Mouse (Mus musculus): ENCODE measurements around the gene Slc25a25. TPM values are rescaled to one million over a fixed set of nuclear protein-coding genes. Genes with fewer than 3 reads are reported as not detected.

Gene Slc25a25
- polyA plus RNA-seq, 1 experiment from 2014 or later = 13.0 TPM

- H3K4me1 ChIP-seq (replicated peaks) = peaks cover 40% of the 10 kb centered on the region
- 87% methylated on average over 2 of the region's 2 CpGs for WGBS
- no peak for ATAC-seq (ENCODE audit: insufficient number of reproducible peaks, low FRiP score)
These were observed 9.7 kb downstream of the Slc25a25 start for GRCm38 (mm10) chr2:32441550-32441949.

GRCm38 (mm10) chr2:32440632-32441031, 10.6 kb downstream of the Slc25a25 start:
- Histone ChIP-seq H3K4me1 (replicated peaks) (peaks cover 47% of the 10 kb centered on the region), H3K27me3 (replicated peaks) (no peaks in the 10 kb centered on the region), H3K27ac (ENCODE audit: poor library complexity, severe bottlenecking) (no peak overlapping the region), H3K4me2 (no peak overlapping the region), H3K9me3 (replicated peaks) (no peaks in the 10 kb centered on the region), H3K9ac (peak overlapping the region; percentile 2; the same call in 1 of the 2 replicates), H3K4me3 (no peak overlapping the region), H3K36me3 (peaks cover 8% of the 10 kb centered on the region)
- no peak for ATAC-seq (ENCODE audit: insufficient number of reproducible peaks, low FRiP score)
- WGBS = 75% methylated on average over 1 of the region's 1 CpGs

More at GRCm38 (mm10) chr2:32441550-32441949, 9.7 kb downstream of the Slc25a25 start:
- Histone ChIP-seq H3K27me3 (replicated peaks) (no peaks in the 10 kb centered on the region), H3K4me3 (no peak overlapping the region), H3K9me3 (replicated peaks) (no peaks in the 10 kb centered on the region), H3K27ac (ENCODE audit: poor library complexity, severe bottlenecking) (no peak overlapping the region), H3K36me3 (peaks cover 8% of the 10 kb centered on the region), H3K9ac (no peak overlapping the region), H3K4me2 (no peak overlapping the region)

- Histone ChIP-seq H3K27ac (ENCODE audit: poor library complexity, severe bottlenecking) (peak overlapping the region; percentile 5), H3K4me3 (no peak overlapping the region)
- no peak for ATAC-seq (ENCODE audit: insufficient number of reproducible peaks, low FRiP score)
These were observed 11.1 kb downstream of the Slc25a25 start for GRCm38 (mm10) chr2:32440164-32440563.

GRCm38 (mm10) chr2:32439177-32439576, 12.1 kb downstream of the Slc25a25 start:
- Histone ChIP-seq H3K27ac (ENCODE audit: poor library complexity, severe bottlenecking) (no peak overlapping the region), H3K4me1 (replicated peaks) (peaks cover 47% of the 10 kb centered on the region), H3K36me3 (no peaks in the 10 kb centered on the region), H3K4me2 (no peak overlapping the region), H3K9me3 (replicated peaks) (no peaks in the 10 kb centered on the region), H3K27me3 (replicated peaks) (no peaks in the 10 kb centered on the region), H3K9ac (no peak overlapping the region), H3K4me3 (no peak overlapping the region)
- no peak for ATAC-seq (ENCODE audit: insufficient number of reproducible peaks, low FRiP score)
- WGBS = 70% methylated on average over 6 of the region's 6 CpGs

More at GRCm38 (mm10) chr2:32440164-32440563, 11.1 kb downstream of the Slc25a25 start:
- Histone ChIP-seq H3K9me3 (replicated peaks) (no peaks in the 10 kb centered on the region), H3K4me1 (replicated peaks) (peaks cover 47% of the 10 kb centered on the region), H3K27me3 (replicated peaks) (no peaks in the 10 kb centered on the region), H3K36me3 (peaks cover 6% of the 10 kb centered on the region), H3K4me2 (no peak overlapping the region), H3K9ac (no peak overlapping the region)
- 52% methylated on average over 2 of the region's 2 CpGs for WGBS

- Histone ChIP-seq H3K4me2 (no peak overlapping the region), H3K9ac (no peak overlapping the region), H3K9me3 (replicated peaks) (no peaks in the 10 kb centered on the region), H3K4me1 (replicated peaks) (peaks cover 47% of the 10 kb centered on the region), H3K4me3 (no peak overlapping the region), H3K27me3 (replicated peaks) (no peaks in the 10 kb centered on the region), H3K36me3 (no peaks in the 10 kb centered on the region), H3K27ac (ENCODE audit: poor library complexity, severe bottlenecking) (no peak overlapping the region)
- no peak for ATAC-seq (ENCODE audit: insufficient number of reproducible peaks, low FRiP score)
- WGBS = 84% methylated on average over 3 of the region's 3 CpGs
These were observed 12.5 kb downstream of the Slc25a25 start for GRCm38 (mm10) chr2:32438733-32439132.

GRCm38 (mm10) chr2:32437612-32438166, 13.6 kb downstream of the Slc25a25 start:
- peaks cover 43% of the 10 kb centered on the region for H3K4me1 ChIP-seq (replicated peaks)
- WGBS = 65% methylated on average over 2 of the region's 2 CpGs
- no peak for ATAC-seq (ENCODE audit: insufficient number of reproducible peaks, low FRiP score)

GRCm38 (mm10) chr2:32436686-32437372, 14.4 kb downstream of the Slc25a25 start:
- Histone ChIP-seq H3K27ac (ENCODE audit: poor library complexity, severe bottlenecking) (peak overlapping the region; percentile 89), H3K4me3 (no peak overlapping the region), H3K9ac (0 out of 2 replicates have a peak overlapping the region, but pooled peaks have one; percentile 42), H3K4me1 (replicated peaks) (peaks cover 43% of the 10 kb centered on the region), H3K36me3 (0 out of 2 replicates have a peak, but pooled peaks cover 2% of the 10 kb centered on the region), H3K4me2 (no peak overlapping the region), H3K27me3 (replicated peaks) (no peaks in the 10 kb centered on the region), H3K9me3 (replicated peaks) (no peaks in the 10 kb centered on the region)
- WGBS = 62% methylated on average over 3 of the region's 3 CpGs
- peak; percentile 60; the same call in 1 of the 2 replicates for ATAC-seq (ENCODE audit: insufficient number of reproducible peaks, low FRiP score)

More at GRCm38 (mm10) chr2:32437612-32438166, 13.6 kb downstream of the Slc25a25 start:
- H3K9me3 ChIP-seq (replicated peaks) = no peaks in the 10 kb centered on the region
- H3K4me2 ChIP-seq = no peak overlapping the region
- H3K4me3 ChIP-seq = no peak overlapping the region
- H3K27ac ChIP-seq (ENCODE audit: poor library complexity, severe bottlenecking) = peak overlapping the region; percentile 89
- H3K27me3 ChIP-seq (replicated peaks) = no peaks in the 10 kb centered on the region
- H3K9ac ChIP-seq = peak overlapping the region; percentile 15; the same call in 1 of the 2 replicates
- H3K36me3 ChIP-seq = 0 out of 2 replicates have a peak, but pooled peaks cover 2% of the 10 kb centered on the region

GRCm38 (mm10) chr2:32430701-32431676, 20.3 kb downstream of the Slc25a25 start:
- H3K9me3 ChIP-seq (replicated peaks) = no peaks in the 10 kb centered on the region
- H3K9ac ChIP-seq = peak overlapping the region; percentile 68
- peaks cover 41% of the 10 kb centered on the region for H3K4me1 ChIP-seq (replicated peaks)
- H3K36me3 ChIP-seq = 0 out of 2 replicates have a peak, but pooled peaks cover 2% of the 10 kb centered on the region
- H3K4me2 ChIP-seq = peak overlapping the region; percentile 73
- WGBS = 12% methylated on average over 18 of the region's 18 CpGs
- H3K4me3 ChIP-seq = peak overlapping the region; percentile 50
- ATAC-seq (ENCODE audit: insufficient number of reproducible peaks, low FRiP score) = peak; percentile 86
- peak overlapping the region; percentile 63 for H3K27ac ChIP-seq (ENCODE audit: poor library complexity, severe bottlenecking)
- H3K27me3 ChIP-seq (replicated peaks) = no peaks in the 10 kb centered on the region

GRCm38 (mm10) chr2:32429215-32429891, 21.9 kb downstream of the Slc25a25 start:
- peaks cover 55% of the 10 kb centered on the region for H3K4me1 ChIP-seq (replicated peaks)
- no peak overlapping the region for H3K27ac ChIP-seq (ENCODE audit: poor library complexity, severe bottlenecking)
- no peak for ATAC-seq (ENCODE audit: insufficient number of reproducible peaks, low FRiP score)
- no peaks in the 10 kb centered on the region for H3K9me3 ChIP-seq (replicated peaks)
- H3K27me3 ChIP-seq (replicated peaks) = no peaks in the 10 kb centered on the region
- no peak overlapping the region for H3K9ac ChIP-seq
- WGBS = 74% methylated on average over 4 of the region's 4 CpGs
- 0 out of 2 replicates have a peak, but pooled peaks cover 2% of the 10 kb centered on the region for H3K36me3 ChIP-seq
- no peak overlapping the region for H3K4me3 ChIP-seq
- no peak overlapping the region for H3K4me2 ChIP-seq

- H3K9ac ChIP-seq = no peak overlapping the region
- no peaks in the 10 kb centered on the region for H3K27me3 ChIP-seq (replicated peaks)
- H3K4me2 ChIP-seq = 0 out of 2 replicates have a peak overlapping the region, but pooled peaks have one; percentile 5
- no peak for ATAC-seq (ENCODE audit: insufficient number of reproducible peaks, low FRiP score)
- peaks cover 62% of the 10 kb centered on the region for H3K4me1 ChIP-seq (replicated peaks)
- no peak overlapping the region for H3K27ac ChIP-seq (ENCODE audit: poor library complexity, severe bottlenecking)
- H3K4me3 ChIP-seq = no peak overlapping the region
- WGBS = 62% methylated on average over 8 of the region's 8 CpGs
- H3K9me3 ChIP-seq (replicated peaks) = no peaks in the 10 kb centered on the region
- H3K36me3 ChIP-seq = no peaks in the 10 kb centered on the region
These were observed 23.0 kb downstream of the Slc25a25 start for GRCm38 (mm10) chr2:32428262-32428722.

All from heart, embryonic 12.5 days (tissue).